Mouse (Mus musculus) bone marrow, adult 2 months (tissue): ENCODE measurements around the gene Robo2.

Experiments used
- CTCF ChIP-seq: fragments of 200-500 bp; IDR thresholded peaks from 2 replicates; pipeline ENCODE4 v1.5.1; 2011; ENCODE audit warnings: low read length, control low read depth; ENCODE audit not compliant: control insufficient read depth, insufficient read depth
- POLR2A ChIP-seq: fragments of 200-500 bp; IDR thresholded peaks from 2 replicates; pipeline ENCODE4 v1.6.1; 2011; ENCODE audit warnings: low read depth, mild to moderate bottlenecking, control low read depth, low read length, borderline replicate concordance; ENCODE audit not compliant: control insufficient read depth

DNA sequence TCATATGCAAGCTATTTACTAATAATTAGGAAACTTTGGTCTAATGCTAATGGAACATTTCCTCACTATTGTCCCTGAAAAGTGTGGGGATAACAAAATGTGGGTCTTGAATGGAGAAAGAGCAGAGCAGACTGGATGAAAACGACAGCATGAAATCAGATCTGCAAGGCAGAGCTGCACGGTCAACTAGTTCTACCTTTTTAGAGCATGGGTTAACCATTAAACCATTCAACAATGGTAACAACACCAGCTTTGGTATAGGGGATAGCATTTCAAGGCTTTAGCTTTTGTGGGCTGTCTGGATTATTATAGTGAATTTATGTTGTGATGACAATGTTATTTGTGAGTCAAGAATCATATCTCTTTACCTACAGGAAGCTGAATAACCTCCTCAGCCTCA lies 8.7 kb upstream of the Robo2 start:
- TF ChIP-seq CTCF (no peak), POLR2A (no peak)
